Mouse (Mus musculus) thymus, adult 2 months (tissue): ENCODE data around the gene Gpr107. TPM values are rescaled to one million over a fixed set of nuclear protein-coding genes. Genes with fewer than 3 reads are reported as not detected.

ENCODE experiments used
- DNase-seq: peaks from one replicate; pipeline ENCODE4 v3.0.0; 2021
- H3K27ac ChIP-seq: fragments of 200-500 bp; 2 replicates; pipeline ENCODE4 v1.5.1; 2012; ENCODE audit warnings: low read length, control low read depth; ENCODE audit not compliant: control insufficient read depth, insufficient read depth
- H3K27me3 ChIP-seq: fragments of 200-500 bp; 2 replicates; pipeline ENCODE4 v1.6.1; 2012; ENCODE audit warnings: mild to moderate bottlenecking, low read length, moderate library complexity, mixed read lengths; ENCODE audit not compliant: control insufficient read depth, insufficient read depth
- H3K36me3 ChIP-seq: fragments of 200-500 bp; 2 replicates; pipeline ENCODE4 v1.6.1; 2012; ENCODE audit warnings: mild to moderate bottlenecking, low read length, moderate library complexity; ENCODE audit not compliant: control insufficient read depth, insufficient read depth
- H3K4me1 ChIP-seq: fragments of 200-500 bp; replicated peaks from 2 replicates; pipeline ENCODE4 v1.6.1; 2012; ENCODE audit warnings: low read length; ENCODE audit not compliant: control insufficient read depth, insufficient read depth
- H3K4me3 ChIP-seq: fragments of 200-500 bp; 2 replicates; pipeline ENCODE4 v1.5.1; 2012; ENCODE audit warnings: mild to moderate bottlenecking, low read length, control low read depth, moderate library complexity; ENCODE audit not compliant: control insufficient read depth, insufficient read depth
- CTCF ChIP-seq: fragments of 200-500 bp; IDR thresholded peaks from 2 replicates; pipeline ENCODE4 v1.5.1; 2012; ENCODE audit warnings: mild to moderate bottlenecking, control low read depth, low read length, moderate library complexity, borderline replicate concordance; ENCODE audit not compliant: control insufficient read depth, poor library complexity, insufficient read depth; ENCODE audit errors: extremely low read depth
- POLR2A ChIP-seq: fragments of 200-500 bp; IDR thresholded peaks from 2 replicates; pipeline ENCODE4 v1.6.1; 2012; ENCODE audit warnings: mild to moderate bottlenecking, low read length, control low read depth, moderate library complexity; ENCODE audit not compliant: control insufficient read depth, poor library complexity, insufficient read depth; ENCODE audit errors: extremely low read depth
- WGBS: fragments of 180-500 bp; shearing (Covaris S2); methylation state at CpG from one replicate; pipeline ENCODE4 v1.1.7; 2018; 5-methylcytosine and 5-hydroxymethylcytosine counted together
- polyA plus RNA-seq: library from polyadenylated mRNA; depleted of rRNA; stranded (reverse); fragments of >200 nt; gene quantifications from 2 replicates; pipeline ENCODE4 v1.2.3, GENCODE M21; 2012

The Gpr107 gene
- polyA plus RNA-seq, 1 experiment = 33.2 TPM

DNA sequence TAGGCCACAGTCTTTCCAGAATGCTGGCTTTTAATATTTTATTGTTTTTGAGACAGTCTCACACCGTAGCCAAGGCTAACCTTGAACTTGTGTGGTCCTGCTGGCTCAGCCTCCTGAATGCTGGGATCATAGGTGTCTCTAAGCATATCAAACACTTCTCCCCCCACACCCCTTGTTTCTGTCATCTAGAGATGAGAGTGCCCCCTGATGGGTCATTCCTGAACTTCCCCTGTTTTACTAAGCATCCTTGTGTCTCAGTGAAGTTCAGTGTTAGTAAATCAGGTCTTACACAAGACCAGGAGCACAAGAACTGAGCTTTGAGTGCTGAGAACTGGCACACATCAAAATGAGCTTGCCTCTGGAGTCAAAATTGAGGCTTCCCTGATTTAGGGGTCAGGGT is 31.7 kb downstream of the Gpr107 start:
- Histone ChIP-seq H3K36me3 (peaks cover 26% of the 10 kb centered on the region), H3K4me3 (no peak overlapping the region), H3K4me1 (peaks cover 11% of the 10 kb centered on the region), H3K27me3 (no peaks in the 10 kb centered on the region), H3K27ac (no peak overlapping the region)
- DNase-seq = peak; percentile 20
- WGBS = 100% methylated on average over 1 of the region's 1 CpGs
- TF ChIP-seq CTCF (no peak), POLR2A (no peak)

DNA sequence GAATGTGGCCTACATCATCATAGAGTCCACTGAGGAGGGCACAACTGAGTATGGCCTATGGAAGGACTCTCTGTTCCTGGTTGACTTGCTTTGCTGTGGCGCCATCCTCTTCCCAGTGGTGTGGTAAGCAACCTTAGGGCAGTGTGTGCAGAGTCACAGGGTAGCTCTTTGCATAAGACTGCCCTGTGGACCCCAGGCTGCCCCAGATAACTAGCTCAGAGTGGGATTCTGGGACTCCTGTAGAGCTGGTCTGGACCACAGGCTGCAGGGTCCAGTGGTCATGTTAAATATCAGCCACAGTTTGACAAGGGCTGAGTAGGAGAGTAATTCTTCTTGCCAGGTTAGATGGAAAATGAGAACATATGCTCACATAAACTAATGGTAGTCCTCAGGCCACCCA is 36.6 kb downstream of the Gpr107 start:
- peaks cover 33% of the 10 kb centered on the region for H3K36me3 ChIP-seq
- no peak for TF ChIP-seq CTCF
- no peak for TF ChIP-seq POLR2A
- no peaks in the 10 kb centered on the region for H3K4me1 ChIP-seq
- H3K27me3 ChIP-seq = no peaks in the 10 kb centered on the region
- no peak overlapping the region for H3K4me3 ChIP-seq
- H3K27ac ChIP-seq = no peak overlapping the region
- no peak for DNase-seq
- WGBS = 95% methylated on average over 1 of the region's 1 CpGs

DNA sequence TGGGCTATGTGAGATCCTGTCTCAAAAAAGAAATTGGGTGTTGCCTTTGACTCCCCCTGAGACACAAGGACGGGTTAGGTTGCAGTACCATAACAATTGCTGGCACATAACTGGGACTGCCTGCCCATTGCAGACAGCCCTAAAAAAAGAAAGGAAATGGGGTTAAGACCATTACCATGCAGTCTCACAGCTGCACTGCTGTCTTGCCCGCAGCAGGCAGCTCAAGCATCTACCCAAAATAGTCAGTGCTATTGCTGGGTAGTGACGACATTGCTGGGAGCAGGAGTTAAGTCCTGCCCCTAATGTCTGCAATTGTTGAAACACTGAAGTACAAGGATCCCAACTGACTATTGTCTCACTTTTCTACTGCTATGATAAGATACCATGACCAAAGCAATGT is 37.5 kb downstream of the Gpr107 start:
- H3K27me3 ChIP-seq = no peaks in the 10 kb centered on the region
- no peak for DNase-seq
- 96% methylated on average over 3 of the region's 3 CpGs for WGBS
- TF ChIP-seq CTCF = no peak
- TF ChIP-seq POLR2A = no peak
- no peaks in the 10 kb centered on the region for H3K4me1 ChIP-seq
- H3K4me3 ChIP-seq = no peak overlapping the region
- no peak overlapping the region for H3K27ac ChIP-seq
- H3K36me3 ChIP-seq = peaks cover 28% of the 10 kb centered on the region

DNA sequence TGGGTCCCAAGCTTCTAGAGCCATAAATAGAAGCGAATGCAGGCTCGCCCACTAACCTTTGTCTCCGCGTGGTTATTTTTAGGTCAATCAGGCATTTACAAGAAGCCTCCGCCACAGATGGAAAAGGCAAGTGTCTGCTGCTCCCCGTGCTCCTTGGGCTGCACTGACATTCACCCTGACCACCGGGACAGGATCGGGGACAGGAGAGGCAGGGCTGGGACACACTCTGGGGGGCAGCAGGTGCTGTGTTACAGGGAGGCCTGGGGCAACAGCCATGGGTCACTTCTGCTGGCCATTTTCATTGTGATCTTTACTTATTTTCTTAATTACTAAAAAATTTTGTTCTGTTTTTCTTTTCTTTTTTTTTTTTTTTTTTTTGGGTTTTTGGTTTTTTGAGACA is 39.6 kb downstream of the Gpr107 start:
- Histone ChIP-seq H3K36me3 (peaks cover 20% of the 10 kb centered on the region), H3K27ac (no peak overlapping the region), H3K27me3 (no peaks in the 10 kb centered on the region), H3K4me3 (no peak overlapping the region), H3K4me1 (no peaks in the 10 kb centered on the region)
- no peak for DNase-seq
- whole genome bisulfite sequencing = 88% methylated on average over 8 of the region's 8 CpGs
- TF ChIP-seq CTCF (no peak), POLR2A (no peak)

DNA sequence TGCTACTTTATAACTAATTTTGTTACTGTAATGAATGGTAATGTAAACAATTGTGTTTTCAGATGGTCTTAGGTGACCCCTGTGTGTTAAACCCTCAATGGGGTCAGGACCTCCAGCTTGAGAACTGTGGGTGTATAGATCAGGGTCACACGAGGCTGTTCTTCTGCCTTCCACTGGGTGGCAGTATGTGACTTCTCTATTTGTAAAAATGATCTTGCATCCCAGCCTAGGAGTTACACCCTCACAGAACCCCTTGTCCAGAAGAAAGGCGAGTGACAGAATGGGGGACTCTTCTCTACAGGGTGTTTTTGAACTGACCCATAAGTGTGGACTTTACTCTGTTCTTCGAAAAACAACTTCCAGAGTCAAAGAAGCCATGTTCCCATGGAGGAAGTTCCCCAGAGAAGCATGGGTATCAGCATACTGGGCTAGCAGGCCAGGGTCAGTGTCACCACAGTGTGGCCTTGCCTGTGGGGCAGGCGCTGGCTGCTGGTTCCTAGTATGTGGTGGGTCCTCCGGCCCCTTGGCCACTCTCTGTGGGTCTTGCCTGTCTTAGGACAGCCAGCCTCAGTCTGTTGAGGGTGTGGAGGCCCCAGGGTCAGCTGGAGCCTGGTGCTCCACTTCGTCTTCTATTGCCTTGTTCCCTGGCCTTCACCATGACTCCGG is 42.4 kb downstream of the Gpr107 start:
- no peak for TF ChIP-seq POLR2A
- no peak for TF ChIP-seq CTCF
- H3K4me3 ChIP-seq = no peak overlapping the region
- no peak overlapping the region for H3K27ac ChIP-seq
- H3K27me3 ChIP-seq = no peaks in the 10 kb centered on the region
- peak; percentile 44 for DNase-seq
- no peaks in the 10 kb centered on the region for H3K4me1 ChIP-seq
- WGBS = 76% methylated on average over 7 of the region's 7 CpGs
- H3K36me3 ChIP-seq = 0 out of 2 replicates have a peak, but pooled peaks cover 10% of the 10 kb centered on the region

DNA sequence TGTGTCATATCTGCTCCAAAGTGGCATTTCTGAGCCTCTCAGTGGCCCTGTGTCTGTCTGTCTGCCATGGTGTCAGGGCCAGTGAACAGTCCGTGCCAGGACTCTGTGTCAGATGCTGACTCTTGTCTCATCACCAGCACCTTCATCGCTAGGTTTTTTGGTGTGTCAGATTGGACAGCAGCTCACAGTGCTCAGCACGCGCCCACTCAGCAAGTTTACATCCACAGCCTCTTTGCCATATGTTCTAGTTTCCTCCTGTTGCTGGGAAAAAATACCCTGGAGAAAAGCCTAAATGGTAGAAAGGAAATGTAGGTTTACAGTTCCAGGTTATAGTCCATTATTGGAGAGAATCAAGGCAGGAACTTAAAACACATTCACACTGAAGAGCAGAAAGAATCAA is 46.5 kb downstream of the Gpr107 start:
- 100% methylated on average over 4 of the region's 4 CpGs for WGBS
- TF ChIP-seq CTCF (no peak), POLR2A (no peak)

More for the DNA sequence above, 46.5 kb downstream of the Gpr107 start:
- Histone ChIP-seq H3K4me3 (no peak overlapping the region), H3K4me1 (no peaks in the 10 kb centered on the region), H3K27ac (no peak overlapping the region), H3K36me3 (0 out of 2 replicates have a peak, but pooled peaks cover 3% of the 10 kb centered on the region), H3K27me3 (no peaks in the 10 kb centered on the region)
- no peak for DNase-seq
